Mouse (Mus musculus): ENCODE data around the gene Slco1c1. TPM values are rescaled to one million over a fixed set of nuclear protein-coding genes. Genes with fewer than 3 reads are reported as not detected.
A peak's percentile ranks its signal among the peaks of the same experiment; 100 is the strongest.

Slco1c1 gene
- total RNA-seq (2021), result 10 to 100 TPM; 90.8 to 92.4 TPM
- long read RNA-seq, transcript Slco1c1-201 (15 exons, 3,178 nt), result major isoform, 75 of 103 reads
- long read RNA-seq, partial matches to known transcripts, result 6 of 103 reads
- long read RNA-seq, other reads (novel, unspliced or antisense), result 20 of 103 reads

DNA sequence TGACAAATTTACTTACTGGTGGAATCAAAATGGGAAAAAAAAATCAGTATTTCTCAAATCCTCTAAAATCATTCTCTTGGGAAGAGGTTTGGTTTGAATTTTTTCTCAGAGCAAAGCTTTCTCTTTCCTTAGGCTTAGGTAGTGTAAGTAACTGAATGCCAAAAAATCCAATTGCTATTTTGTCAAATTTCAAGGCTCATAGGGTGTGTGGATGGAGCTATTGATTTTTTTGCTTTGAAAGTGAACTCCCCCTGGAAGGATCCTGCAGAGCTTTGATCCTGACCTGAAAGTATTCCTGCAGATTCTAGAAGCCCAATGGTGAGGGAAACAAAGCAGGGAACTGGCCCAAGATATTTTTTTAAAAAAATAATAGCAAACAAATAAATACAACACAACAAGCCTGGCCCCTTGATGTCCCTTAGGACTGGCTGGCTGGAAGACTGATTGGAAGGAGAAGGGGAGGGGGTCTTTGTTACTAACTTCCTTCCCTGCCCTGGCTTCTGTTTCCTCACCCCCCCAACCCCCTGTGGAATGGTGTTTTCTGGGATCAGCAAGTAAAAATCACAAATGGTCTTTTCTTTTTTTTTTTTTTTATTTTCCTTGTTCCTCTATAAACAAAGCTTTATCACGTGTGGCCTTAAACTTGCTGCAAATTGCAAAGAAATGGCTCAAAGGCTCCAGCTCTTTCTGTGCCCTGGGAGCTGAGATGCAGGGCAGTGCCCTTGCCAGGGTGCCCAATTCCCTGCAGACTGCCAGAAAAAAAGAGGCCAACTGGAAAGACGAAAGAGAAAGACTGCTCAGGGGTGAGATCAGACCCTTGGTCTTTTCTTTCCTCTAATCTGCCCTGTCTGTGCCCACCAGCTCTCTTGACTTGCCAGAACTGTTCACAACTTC, at the start of gene Slco1c1:
Gene Slco1c1, plus strand, starts transcription at position 622 of the 894 bp plus-strand sequence.
- peak; percentile 10 to 41 for DNase-seq (ENCODE audit: low spot score in 2 of 2)

DNA sequence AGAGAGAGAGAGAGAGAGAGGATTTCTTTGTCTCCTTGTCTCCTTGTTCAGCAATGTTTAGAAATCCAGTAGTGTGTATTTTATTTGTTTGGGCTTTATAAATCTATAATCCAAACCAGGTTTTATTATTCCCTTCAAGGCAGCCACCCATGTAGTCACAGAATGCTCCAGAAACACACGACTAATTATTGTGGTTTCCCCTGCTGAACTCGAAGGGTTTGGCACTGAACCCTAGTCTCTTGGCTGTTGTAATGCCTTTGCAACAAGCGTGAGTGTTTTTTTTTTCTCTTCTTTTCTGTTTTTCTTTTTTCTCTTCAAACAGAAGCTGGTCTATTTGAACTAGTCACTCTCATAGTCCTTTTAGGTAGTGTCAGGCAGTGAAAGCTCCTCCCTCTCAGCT, 49.5 kb upstream of the Slco1c1 start:
- no peak for DNase-seq (ENCODE audit: low spot score in 2 of 2)

DNA sequence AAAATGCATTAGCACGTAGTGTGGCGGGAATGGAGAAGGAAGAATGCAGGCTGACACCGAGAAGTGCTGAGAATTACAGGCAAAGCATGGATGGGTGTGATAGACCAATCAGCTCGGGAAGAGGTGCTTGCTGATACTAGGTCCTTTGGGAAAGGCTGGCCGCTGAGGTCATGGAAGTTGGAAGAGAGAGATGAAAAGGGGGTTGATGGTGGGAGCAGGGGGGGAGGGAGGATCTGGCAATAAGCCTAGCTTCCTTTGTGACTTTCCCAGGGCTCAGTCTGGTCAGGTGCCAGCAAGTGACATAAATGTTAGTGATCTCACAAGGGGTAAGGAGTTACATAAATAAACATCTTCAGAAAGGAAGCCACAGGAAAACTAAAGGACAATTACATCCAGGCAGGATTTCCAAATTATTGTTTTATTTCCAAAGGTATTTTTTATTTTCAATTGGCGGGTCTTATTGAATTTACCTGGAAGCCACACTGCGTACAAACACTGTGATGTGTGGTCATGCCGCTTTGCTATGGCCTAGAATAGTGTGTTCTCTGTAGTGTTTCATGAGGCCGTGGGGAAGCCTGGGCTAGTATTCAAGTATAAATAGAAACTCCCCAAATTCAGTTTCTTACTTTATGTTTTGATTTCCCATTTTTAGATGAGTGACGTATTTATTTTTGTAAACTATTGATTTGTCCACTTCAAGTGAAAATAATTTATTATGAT, 38.7 kb upstream of the Slco1c1 start:
- DNase-seq (ENCODE audit: low spot score in 2 of 2), result no peak

DNA sequence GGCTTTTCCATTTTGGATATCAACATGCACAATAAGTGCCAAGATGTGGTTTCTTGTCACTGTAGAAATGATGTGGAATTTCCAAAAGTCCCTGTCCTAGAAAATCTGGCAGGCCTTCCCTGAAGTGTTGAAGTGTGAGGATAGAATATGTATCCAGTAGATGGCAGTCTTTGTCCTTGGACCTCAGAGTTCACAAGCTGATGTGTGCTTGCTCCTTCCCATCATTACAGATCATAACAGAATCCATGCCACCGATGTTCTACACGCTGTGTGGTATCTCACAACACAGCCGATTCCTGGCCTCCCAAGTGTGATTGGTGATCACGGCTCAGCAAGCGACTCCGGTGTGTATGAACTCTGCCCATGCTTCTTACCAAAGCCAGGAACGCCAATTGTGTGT, 36.9 kb upstream of the Slco1c1 start:
- no peak for DNase-seq (ENCODE audit: low spot score in 2 of 2)

DNA sequence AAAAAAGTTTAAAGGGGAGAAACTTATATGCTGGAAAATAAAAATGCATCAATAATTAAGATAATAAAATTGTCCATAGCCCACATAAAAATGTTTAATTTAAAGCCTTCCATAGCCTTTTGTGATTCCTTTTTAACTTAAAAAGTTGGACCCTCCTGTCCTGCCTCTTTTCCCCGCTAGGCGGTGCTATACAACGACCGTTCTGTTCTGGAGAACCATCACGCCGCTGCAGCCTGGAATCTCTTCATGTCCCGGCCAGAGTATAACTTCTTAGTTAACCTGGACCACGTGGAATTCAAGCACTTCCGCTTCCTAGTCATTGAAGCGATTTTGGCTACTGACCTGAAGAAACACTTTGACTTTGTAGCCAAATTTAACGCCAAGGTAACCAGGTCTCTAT, 35.5 kb upstream of the Slco1c1 start:
- DNase-seq (ENCODE audit: low spot score in 2 of 2), result peak; percentile 67 to 71

DNA sequence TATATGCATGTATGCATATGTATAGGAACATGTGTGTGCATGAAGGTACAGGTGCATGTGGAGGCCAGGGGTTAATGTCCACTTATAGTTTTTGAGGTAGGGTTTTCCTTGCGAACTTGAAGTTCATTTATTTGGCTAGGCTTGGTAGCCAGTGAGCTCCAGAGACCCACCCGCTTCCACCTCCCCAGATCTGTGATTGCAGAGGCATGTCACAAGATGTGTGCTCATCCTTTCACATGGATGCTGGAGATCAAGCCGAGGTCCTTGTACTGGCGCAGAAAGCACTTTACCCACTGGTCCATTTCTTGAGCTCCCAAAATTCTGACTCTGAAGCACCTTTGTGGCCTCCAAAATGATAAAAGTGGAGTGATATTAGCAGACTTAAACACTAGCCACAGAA, 29.3 kb upstream of the Slco1c1 start:
- no peak for DNase-seq (ENCODE audit: low spot score in 2 of 2)

DNA sequence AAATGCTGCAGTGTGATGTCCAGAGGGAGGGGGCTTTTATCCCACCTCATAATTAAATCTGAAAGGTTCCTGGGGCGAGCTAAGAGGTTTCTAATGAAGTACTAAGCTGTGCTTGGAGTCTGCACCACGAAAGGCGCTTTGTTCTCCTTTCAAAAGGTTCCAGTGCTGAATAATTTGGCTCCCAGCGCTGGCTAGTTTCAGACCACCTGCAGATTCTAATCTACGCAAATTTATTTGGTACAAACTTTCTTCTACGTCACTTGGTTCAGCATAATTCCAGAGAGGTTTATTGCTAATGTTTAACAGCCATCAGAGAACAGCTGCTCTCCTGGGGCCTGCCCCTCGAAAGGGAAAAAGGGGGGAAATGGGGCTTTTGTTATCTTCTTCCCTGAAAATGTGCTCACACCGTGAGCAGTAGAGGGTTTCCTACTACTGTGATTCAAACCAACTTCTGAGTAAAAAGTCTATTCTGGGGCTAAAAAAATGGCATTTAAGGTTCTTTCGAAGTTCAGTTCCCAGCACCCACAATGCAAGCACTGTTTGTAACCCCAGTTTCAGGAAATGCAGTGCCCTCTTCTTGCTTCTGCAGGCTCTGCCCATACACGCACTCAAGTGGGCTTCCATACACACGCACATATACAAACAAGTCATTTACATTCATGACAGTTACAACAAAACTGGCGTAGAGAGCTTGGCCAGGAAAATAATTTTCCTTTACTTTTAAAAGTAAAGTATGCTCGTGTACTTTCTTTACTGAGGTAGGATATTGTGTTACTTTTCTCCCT, 28.3 kb upstream of the Slco1c1 start:
- DNase-seq (ENCODE audit: low spot score in 2 of 2), result peak; percentile 30 to 34

DNA sequence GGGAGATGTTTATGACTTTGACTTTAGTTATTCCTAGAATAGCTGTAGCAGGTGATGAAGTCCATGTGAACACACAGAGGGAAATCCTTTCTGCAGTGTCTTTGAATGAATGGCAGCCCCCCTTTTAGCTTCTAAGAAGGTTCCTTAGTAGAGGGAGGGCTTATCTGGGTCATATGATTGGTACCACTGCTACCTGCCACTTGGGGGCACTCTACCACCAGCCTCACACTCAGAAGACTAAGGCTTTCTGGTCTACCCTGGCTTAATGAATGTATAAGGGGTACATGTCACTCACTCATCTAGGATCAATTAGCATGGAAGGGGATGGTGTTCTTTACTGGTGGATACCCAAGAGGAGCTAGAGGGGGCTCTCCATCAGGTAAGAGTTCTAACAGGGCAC, 24.7 kb upstream of the Slco1c1 start:
- no peak for DNase-seq (ENCODE audit: low spot score in 2 of 2)

DNA sequence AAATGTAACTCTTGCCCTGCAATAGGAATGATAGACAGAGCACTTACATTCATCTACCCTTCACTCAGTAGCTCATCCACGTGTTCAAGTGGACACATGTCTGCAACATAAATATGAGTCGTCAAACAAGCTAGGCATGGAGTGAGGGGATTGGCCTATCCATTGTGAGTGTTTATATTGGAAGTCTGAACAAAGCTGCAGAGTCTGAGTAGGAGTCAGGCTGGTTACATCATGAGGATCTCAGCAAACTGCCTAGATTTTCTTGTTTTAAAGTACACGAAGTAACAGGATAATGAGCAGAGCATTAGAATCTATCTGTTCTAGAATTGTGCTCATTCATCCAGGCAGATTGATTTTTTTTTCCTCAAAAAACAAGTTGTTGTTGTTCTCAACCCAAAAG, 23.0 kb upstream of the Slco1c1 start:
- no peak for DNase-seq (ENCODE audit: low spot score in 2 of 2)

DNA sequence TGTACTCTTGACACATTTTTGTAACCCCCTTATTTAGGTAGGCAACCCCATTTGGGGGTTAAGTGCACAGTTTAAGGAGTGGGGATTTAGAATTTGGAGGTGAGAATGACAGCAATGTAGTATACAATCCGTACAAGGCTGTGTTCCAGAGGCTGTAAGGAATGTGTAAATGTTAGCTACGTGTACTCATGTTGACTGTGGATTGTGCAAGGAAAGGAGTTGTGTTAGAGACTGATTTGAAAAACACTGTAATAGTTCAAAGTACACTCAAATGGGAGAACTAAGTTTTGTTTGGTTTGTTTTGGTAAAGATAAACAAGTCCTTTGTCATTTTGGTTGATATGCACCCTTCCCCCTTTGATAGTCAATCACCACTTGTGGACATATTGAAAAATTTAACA, 1.6 kb upstream of the Slco1c1 start:
- DNase-seq (ENCODE audit: low spot score in 2 of 2), result no peak

DNA sequence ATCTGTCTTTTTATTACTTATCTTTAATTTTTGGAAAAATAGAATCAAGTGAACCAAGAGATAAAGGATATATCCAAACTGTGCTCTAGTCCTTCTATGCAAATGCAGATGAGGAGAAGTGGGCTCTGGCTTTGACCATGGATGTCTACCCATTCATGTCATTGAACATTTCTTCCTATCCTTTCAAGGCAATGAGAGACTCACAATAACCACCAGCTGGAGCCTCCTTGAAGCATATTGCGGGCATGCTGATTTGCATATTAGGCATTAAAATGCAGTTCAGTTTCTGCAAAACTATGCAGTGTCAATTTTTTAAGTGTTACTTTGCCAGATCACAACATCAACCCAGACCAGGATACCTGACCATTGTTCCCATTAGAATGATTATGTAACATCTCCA, 1.6 kb downstream of the Slco1c1 start:
- DNase-seq (ENCODE audit: low spot score in 2 of 2), result no peak

DNA sequence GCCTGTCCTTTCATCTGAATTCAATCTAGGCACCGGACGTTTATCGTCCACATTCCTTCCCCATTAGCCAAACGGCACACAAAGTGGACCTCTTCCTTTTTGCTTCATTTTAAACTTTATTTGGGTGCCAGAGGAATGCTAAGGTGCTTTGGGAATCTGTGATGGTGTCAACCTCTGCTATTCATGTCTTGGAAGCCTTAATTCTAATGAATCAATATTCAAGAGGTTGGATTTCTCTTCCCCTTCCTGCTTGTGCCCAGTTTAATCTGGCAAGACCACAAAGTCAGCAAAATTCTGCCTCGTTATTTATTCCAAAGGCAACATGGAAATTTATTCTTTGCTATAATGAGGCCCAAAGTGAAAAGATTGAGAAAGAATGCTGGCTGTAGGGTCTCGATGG, 6.7 kb downstream of the Slco1c1 start:
- DNase-seq (ENCODE audit: low spot score in 2 of 2), result no peak

DNA sequence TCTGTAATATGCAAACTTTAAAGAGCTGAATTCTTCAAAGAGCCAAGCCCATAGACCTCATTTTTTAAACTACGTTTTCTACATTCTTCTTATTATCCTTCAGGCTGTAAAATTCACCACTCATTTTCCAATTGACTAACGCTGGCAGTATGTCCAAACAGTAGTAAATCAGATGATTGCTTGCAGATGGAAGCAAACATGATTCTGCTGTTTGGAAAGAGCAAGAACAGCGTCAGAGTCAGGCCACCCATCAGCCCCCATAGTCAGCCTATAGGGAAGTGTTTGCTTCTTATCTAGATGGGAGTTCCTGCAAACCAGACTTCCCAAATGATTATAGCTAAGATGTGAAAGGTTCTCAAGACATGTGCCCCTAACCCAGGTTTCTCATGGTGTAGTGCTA, 13.1 kb downstream of the Slco1c1 start:
- no peak for DNase-seq (ENCODE audit: low spot score in 2 of 2)

DNA sequence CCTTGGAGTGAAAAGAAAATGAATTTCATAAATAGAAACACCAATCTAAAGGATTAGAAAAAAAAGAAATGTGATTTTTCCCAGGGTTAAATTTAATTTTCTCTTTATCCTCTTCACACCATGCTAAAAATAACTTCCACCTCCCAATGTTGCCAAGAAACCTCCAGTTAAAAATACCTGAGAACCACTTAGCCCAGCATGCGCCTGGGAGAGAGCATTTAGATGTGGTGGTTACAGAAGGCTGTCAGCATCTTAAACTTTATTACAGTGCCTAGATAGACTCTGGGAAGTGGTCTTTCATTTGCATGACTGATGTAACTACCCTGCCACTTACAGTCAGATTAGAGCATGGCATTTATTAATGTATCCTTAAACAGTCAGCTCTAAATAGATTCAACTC, 17.0 kb downstream of the Slco1c1 start:
- DNase-seq (ENCODE audit: low spot score in 2 of 2), result no peak

DNA sequence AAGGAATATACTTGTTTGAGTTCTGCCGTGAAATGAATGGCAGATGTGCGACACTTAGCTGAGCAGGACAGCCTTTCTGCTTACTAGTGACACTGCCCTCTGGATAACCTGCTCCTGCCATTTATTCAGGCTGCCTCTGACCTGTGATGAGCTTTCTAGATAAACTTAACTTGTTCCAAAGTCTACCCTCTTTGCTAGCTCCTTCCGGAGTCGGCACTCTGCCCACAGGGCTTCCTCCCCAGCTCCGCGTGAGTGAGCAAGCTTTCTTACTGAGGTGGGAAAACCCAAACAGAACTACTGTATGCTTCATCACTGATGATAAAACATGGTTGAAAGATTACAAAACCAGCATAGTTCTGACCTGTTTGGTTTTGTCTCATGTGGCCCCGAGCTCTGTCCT, 19.2 kb downstream of the Slco1c1 start:
- no peak for DNase-seq (ENCODE audit: low spot score in 2 of 2)

DNA sequence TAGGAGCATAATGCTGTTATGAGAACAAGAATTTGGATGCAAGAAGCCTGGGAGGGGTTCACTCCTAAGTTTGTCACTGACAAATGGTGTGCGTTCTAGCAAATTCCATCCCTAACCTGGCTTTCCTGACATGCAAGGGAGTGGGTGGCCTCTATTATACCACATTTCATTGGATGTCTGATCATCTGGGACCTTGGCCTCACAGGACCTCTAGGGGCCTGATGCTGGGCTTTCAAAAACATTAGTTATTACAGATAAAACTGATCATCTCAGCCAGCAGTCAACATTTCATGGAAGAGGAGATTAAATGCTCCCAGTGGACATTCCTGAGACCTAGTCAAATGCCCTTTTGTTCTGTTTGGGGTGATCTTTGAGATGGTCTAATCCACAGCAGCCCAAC, 34.0 kb downstream of the Slco1c1 start:
- no peak for DNase-seq (ENCODE audit: low spot score in 2 of 2)

DNA sequence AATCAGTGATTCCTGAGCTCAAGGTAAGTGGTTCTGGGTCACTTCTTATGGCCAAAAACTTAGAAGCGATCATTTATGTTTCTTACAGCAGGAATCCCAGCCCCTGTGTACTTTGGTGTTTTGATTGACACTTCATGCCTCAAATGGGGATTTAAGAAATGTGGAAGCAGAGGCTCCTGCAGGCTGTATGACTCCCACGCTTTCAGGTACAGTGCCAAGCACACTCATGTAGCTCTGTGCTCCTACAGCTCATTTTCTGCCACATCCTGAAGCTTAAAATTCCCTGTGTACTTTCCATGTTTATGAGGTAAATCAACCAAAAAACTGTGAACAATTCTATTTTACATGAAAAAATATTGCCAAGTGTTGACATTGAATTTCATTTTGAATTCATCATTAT, 43.2 kb downstream of the Slco1c1 start:
- no peak for DNase-seq (ENCODE audit: low spot score in 2 of 2)

DNA sequence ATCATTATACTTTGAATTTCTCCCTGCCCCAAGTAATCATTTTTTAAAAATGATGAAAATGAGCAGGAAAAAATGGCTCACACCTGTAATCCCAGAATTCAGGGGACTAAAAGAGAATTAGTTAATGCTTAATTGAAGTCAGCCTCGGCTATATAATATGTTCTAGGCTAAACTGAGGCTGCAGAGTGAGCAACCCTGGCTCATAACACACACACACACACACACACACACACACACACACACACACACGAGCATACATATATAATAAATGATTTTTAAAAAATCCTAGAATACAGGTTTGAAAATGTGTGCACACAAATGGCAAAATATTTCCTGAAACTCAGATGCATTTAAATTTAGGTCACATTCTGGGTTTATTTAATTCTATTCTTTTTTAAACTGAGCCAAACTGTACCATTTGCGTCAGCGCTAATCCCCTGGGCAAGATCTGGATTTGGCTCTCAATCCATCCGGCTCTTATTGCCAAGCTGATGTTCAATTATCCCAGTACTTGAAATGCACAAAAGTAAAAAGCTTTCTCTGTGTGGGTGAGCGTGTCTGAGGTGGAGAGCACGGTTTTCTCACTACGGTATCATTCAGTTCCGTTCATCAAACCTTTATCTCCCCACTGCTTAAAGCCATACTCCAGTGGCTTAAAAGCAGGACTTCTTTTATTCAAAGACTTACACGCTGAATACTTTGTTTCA, 43.8 kb downstream of the Slco1c1 start:
- peak; percentile 16 to 20 for DNase-seq (ENCODE audit: low spot score in 2 of 2)

DNA sequence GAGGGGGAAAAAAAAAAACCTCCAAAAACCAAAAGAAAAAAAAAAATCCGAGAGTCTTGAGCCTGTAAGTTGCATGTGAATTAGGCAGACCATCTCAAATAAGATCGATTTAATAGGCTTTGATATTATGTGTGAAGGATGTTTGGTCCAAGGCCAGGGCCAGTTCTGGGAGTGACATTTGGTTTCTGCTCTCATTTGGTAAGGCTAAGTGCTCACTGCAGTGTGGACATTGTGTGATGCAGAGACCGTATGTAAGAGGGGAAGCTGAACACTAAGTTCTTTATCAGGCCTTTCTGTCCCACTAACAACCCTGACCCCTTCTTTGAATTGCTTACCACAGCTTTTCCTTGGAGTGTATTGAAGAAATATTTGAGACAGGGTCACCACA, 44.4 kb downstream of the Slco1c1 start:
- DNase-seq (ENCODE audit: low spot score in 2 of 2), result peak in 1 of 2 experiments; percentile 10

DNA sequence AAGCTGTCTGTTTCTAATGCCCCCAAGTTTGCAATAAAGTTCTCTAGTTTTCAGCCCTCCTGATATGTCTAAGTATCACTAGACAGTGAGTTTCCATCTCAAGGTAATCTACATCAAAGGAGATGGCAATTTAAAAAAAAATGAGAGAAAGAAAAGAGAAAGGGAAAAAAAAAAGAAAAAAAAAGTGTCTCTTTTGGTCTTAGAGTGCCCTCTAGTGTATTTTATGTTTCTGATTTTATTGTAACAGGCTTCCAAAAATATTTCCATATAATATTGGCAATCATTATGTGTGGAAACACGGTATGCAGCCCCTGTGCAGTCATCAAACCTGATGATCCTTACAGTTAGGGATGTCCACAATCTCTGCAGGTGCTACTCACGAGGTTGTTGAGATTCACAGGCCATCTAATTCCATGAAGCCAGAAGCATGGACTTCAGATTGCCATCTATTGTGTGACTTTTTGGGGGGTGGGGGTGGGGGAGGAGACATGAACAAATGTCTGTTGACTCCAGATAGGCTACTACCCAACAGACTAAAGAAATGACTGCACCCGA, 52.6 kb downstream of the Slco1c1 start:
- no peak for DNase-seq (ENCODE audit: low spot score in 2 of 2)

All from layer of hippocampus, postnatal 10 days (tissue).